Mouse (Mus musculus): ENCODE data around the gene Rheb. TPM values are rescaled to one million over a fixed set of nuclear protein-coding genes. Genes with fewer than 3 reads are reported as not detected.

The Rheb gene
- polyA plus RNA-seq, 1 experiment, result not detected

- 83% methylated on average over 6 of the region's 6 CpGs for WGBS
- Histone ChIP-seq H3K27ac (ENCODE audit: insufficient read depth, low read depth, low read length) (no peak overlapping the region), H3K4me3 (ENCODE audit: insufficient read depth, low read depth, low read length) (no peak overlapping the region), H3K4me1 (ENCODE audit: control insufficient read depth, insufficient read depth, low read length) (no peaks in the 10 kb centered on the region)
- no peak for TF ChIP-seq CTCF (IDR thresholded peaks at IDR 0.05; ENCODE audit: insufficient read depth, low read depth, low read length)
- TF ChIP-seq POLR2A (IDR thresholded peaks at IDR 0.05; ENCODE audit: insufficient read depth, low read depth, low read length), result no peak
Measured at GRCm38 (mm10) chr5:24873221-24873620, 30.8 kb upstream of the Rheb start.

- 58% methylated on average over 12 of the region's 12 CpGs for WGBS
- TF ChIP-seq CTCF (IDR thresholded peaks at IDR 0.05; ENCODE audit: insufficient read depth, low read depth, low read length), result no peak
- TF ChIP-seq POLR2A (IDR thresholded peaks at IDR 0.05; ENCODE audit: insufficient read depth, low read depth, low read length), result no peak
- Histone ChIP-seq H3K27ac (ENCODE audit: insufficient read depth, low read depth, low read length) (no peak overlapping the region), H3K4me3 (ENCODE audit: insufficient read depth, low read depth, low read length) (no peak overlapping the region), H3K4me1 (ENCODE audit: control insufficient read depth, insufficient read depth, low read length) (no peaks in the 10 kb centered on the region)
Measured at GRCm38 (mm10) chr5:24871276-24871675, 28.9 kb upstream of the Rheb start.

- TF ChIP-seq CTCF (IDR thresholded peaks at IDR 0.05; ENCODE audit: insufficient read depth, low read depth, low read length) (no peak), POLR2A (IDR thresholded peaks at IDR 0.05; ENCODE audit: insufficient read depth, low read depth, low read length) (no peak)
- 76% methylated on average over 11 of the region's 11 CpGs for WGBS
- no peak overlapping the region for H3K4me3 ChIP-seq (ENCODE audit: insufficient read depth, low read depth, low read length)
- H3K4me1 ChIP-seq (ENCODE audit: control insufficient read depth, insufficient read depth, low read length), result no peaks in the 10 kb centered on the region
- no peak overlapping the region for H3K27ac ChIP-seq (ENCODE audit: insufficient read depth, low read depth, low read length)
Measured at GRCm38 (mm10) chr5:24869796-24870289, 27.4 kb upstream of the Rheb start.

- H3K27ac ChIP-seq (ENCODE audit: insufficient read depth, low read depth, low read length), result no peak overlapping the region
- peaks cover 9% of the 10 kb centered on the region for H3K4me1 ChIP-seq (ENCODE audit: control insufficient read depth, insufficient read depth, low read length)
- H3K4me3 ChIP-seq (ENCODE audit: insufficient read depth, low read depth, low read length), result no peak overlapping the region
- WGBS, result 80% methylated on average over 12 of the region's 12 CpGs
- TF ChIP-seq POLR2A (IDR thresholded peaks at IDR 0.05; ENCODE audit: insufficient read depth, low read depth, low read length), result no peak
- no peak for TF ChIP-seq CTCF (IDR thresholded peaks at IDR 0.05; ENCODE audit: insufficient read depth, low read depth, low read length)
Measured at GRCm38 (mm10) chr5:24863804-24864203, 21.4 kb upstream of the Rheb start.

GRCm38 (mm10) chr5:24861449-24861930 lies 19.1 kb upstream of the Rheb start:
- 86% methylated on average over 9 of the region's 9 CpGs for WGBS
- Histone ChIP-seq H3K4me3 (ENCODE audit: insufficient read depth, low read depth, low read length) (no peak overlapping the region), H3K27ac (ENCODE audit: insufficient read depth, low read depth, low read length) (no peak overlapping the region), H3K4me1 (ENCODE audit: control insufficient read depth, insufficient read depth, low read length) (peaks cover 9% of the 10 kb centered on the region)
- TF ChIP-seq CTCF (IDR thresholded peaks at IDR 0.05; ENCODE audit: insufficient read depth, low read depth, low read length), result no peak
- TF ChIP-seq POLR2A (IDR thresholded peaks at IDR 0.05; ENCODE audit: insufficient read depth, low read depth, low read length), result no peak

- Histone ChIP-seq H3K4me1 (ENCODE audit: control insufficient read depth, insufficient read depth, low read length) (peaks cover 9% of the 10 kb centered on the region), H3K27ac (ENCODE audit: insufficient read depth, low read depth, low read length) (peak overlapping the region; percentile 56), H3K4me3 (ENCODE audit: insufficient read depth, low read depth, low read length) (no peak overlapping the region)
- no peak for TF ChIP-seq CTCF (IDR thresholded peaks at IDR 0.05; ENCODE audit: insufficient read depth, low read depth, low read length)
- no peak for TF ChIP-seq POLR2A (IDR thresholded peaks at IDR 0.05; ENCODE audit: insufficient read depth, low read depth, low read length)
- WGBS, result 30% methylated on average over 13 of the region's 13 CpGs
Measured at GRCm38 (mm10) chr5:24860635-24861448, 18.4 kb upstream of the Rheb start.

- Histone ChIP-seq H3K4me1 (ENCODE audit: control insufficient read depth, insufficient read depth, low read length) (peaks cover 9% of the 10 kb centered on the region), H3K27ac (ENCODE audit: insufficient read depth, low read depth, low read length) (peak overlapping the region; percentile 56; the same call in 1 of the 2 replicates), H3K4me3 (ENCODE audit: insufficient read depth, low read depth, low read length) (no peak overlapping the region)
- TF ChIP-seq POLR2A (IDR thresholded peaks at IDR 0.05; ENCODE audit: insufficient read depth, low read depth, low read length) (no peak), CTCF (IDR thresholded peaks at IDR 0.05; ENCODE audit: insufficient read depth, low read depth, low read length) (no peak)
- WGBS, result 62% methylated on average over 3 of the region's 3 CpGs
Measured at GRCm38 (mm10) chr5:24859771-24860540, 17.5 kb upstream of the Rheb start.

GRCm38 (mm10) chr5:24854827-24855600 lies 12.6 kb upstream of the Rheb start:
- Histone ChIP-seq H3K27ac (ENCODE audit: insufficient read depth, low read depth, low read length) (no peak overlapping the region), H3K4me3 (ENCODE audit: insufficient read depth, low read depth, low read length) (no peak overlapping the region), H3K4me1 (ENCODE audit: control insufficient read depth, insufficient read depth, low read length) (no peaks in the 10 kb centered on the region)
- TF ChIP-seq CTCF (IDR thresholded peaks at IDR 0.05; ENCODE audit: insufficient read depth, low read depth, low read length) (no peak), POLR2A (IDR thresholded peaks at IDR 0.05; ENCODE audit: insufficient read depth, low read depth, low read length) (no peak)
- 87% methylated on average over 3 of the region's 3 CpGs for WGBS
